Mouse (Mus musculus) midbrain, embryonic 14.5 days (tissue): ENCODE data around the gene Gm21985. TPM values are rescaled to one million over a fixed set of nuclear protein-coding genes. Genes with fewer than 3 reads are reported as not detected.

Experiments used
- ATAC-seq: fragments of 200-750 bp; cut with Nextera tagmentation; 2 replicates; pipeline ENCODE4 v1.8.0; 2017; ENCODE audit warnings: moderate number of reproducible peaks, moderate library complexity; ENCODE audit not compliant: low FRiP score, low TSS enrichment
- DNase-seq: peaks from one replicate; pipeline ENCODE4 v3.0.0-alpha.2; 2015
- H3K27ac ChIP-seq: fragments of 300-500 bp; sonication (generic); replicated peaks from 2 replicates; pipeline ENCODE4 v1.5.1; 2014; ENCODE audit warnings: mild to moderate bottlenecking, low read depth, low read length, moderate library complexity
- H3K27me3 ChIP-seq: fragments of 300-500 bp; sonication (generic); 2 replicates; pipeline ENCODE4 v1.6.1; 2014; ENCODE audit warnings: low read length, control low read depth, mixed read lengths; ENCODE audit not compliant: control insufficient read depth, insufficient read depth
- H3K36me3 ChIP-seq: fragments of 300-500 bp; sonication (generic); 2 replicates; pipeline ENCODE4 v1.6.1; 2014; ENCODE audit warnings: low read length, control low read depth; ENCODE audit not compliant: control insufficient read depth, insufficient read depth
- H3K4me1 ChIP-seq: fragments of 300-500 bp; sonication (generic); 2 replicates; pipeline ENCODE4 v1.6.1; 2014; ENCODE audit warnings: mild to moderate bottlenecking, antibody characterized with exemption, low read length, control low read depth; ENCODE audit not compliant: control insufficient read depth, insufficient read depth
- H3K4me2 ChIP-seq: fragments of 300-500 bp; sonication (generic); 2 replicates; pipeline ENCODE4 v1.6.1; 2014; ENCODE audit warnings: mild to moderate bottlenecking, low read length, moderate library complexity
- H3K4me3 ChIP-seq: fragments of 300-500 bp; sonication (generic); replicated peaks from 2 replicates; pipeline ENCODE4 v1.5.1; 2014; ENCODE audit warnings: low read depth, low read length
- H3K9ac ChIP-seq: fragments of 300-500 bp; sonication (generic); replicated peaks from 2 replicates; pipeline ENCODE4 v1.6.1; 2014; ENCODE audit warnings: mild to moderate bottlenecking, low read length, moderate library complexity
- H3K9me3 ChIP-seq: fragments of 300-500 bp; sonication (generic); 2 replicates; pipeline ENCODE4 v1.6.1; 2016; ENCODE audit warnings: low read length, control low read depth, mixed read lengths; ENCODE audit not compliant: control insufficient read depth
- WGBS: fragments of 180-500 bp; shearing (Covaris S2); extraction: QIAGEN DNeasy Blood & Tissue Kit; methylation state at CpG from one replicate; pipeline ENCODE4 v1.1.7; 2014; 5-methylcytosine and 5-hydroxymethylcytosine counted together
- polyA plus RNA-seq: library from polyadenylated mRNA; unstranded; fragments of >200 nt; fragmentation: Nextera tagmentation; extraction: Ambion mirVana; gene quantifications from 2 replicates; pipeline ENCODE4 v1.2.1, GENCODE M21; 2014

The Gm21985 gene
- polyA plus RNA-seq, 1 experiment from 2014 or later = not detected

GRCm38 (mm10) chr2:112337211-112337610, 71.1 kb downstream of the Gm21985 start:
- peaks cover 60% of the 10 kb centered on the region for H3K36me3 ChIP-seq
- no peak overlapping the region for H3K4me2 ChIP-seq
- H3K9ac ChIP-seq = no peak overlapping the region
- no peak overlapping the region for H3K4me3 ChIP-seq
- no peak for ATAC-seq
- H3K9me3 ChIP-seq = no peaks in the 10 kb centered on the region
- no peaks in the 10 kb centered on the region for H3K27me3 ChIP-seq
- no peak overlapping the region for H3K27ac ChIP-seq
- no peaks in the 10 kb centered on the region for H3K4me1 ChIP-seq
- no peak for DNase-seq
- WGBS = 96% methylated on average over 6 of the region's 6 CpGs

GRCm38 (mm10) chr2:112339736-112340135, 73.6 kb downstream of the Gm21985 start:
- DNase-seq (no peak), ATAC-seq (no peak)
- H3K9ac ChIP-seq = no peak overlapping the region
- H3K27me3 ChIP-seq = no peaks in the 10 kb centered on the region
- H3K9me3 ChIP-seq = no peaks in the 10 kb centered on the region
- H3K27ac ChIP-seq = no peak overlapping the region
- H3K4me3 ChIP-seq = no peak overlapping the region
- no peaks in the 10 kb centered on the region for H3K4me1 ChIP-seq
- H3K4me2 ChIP-seq = no peak overlapping the region
- H3K36me3 ChIP-seq = peaks cover 69% of the 10 kb centered on the region
- 93% methylated on average over 2 of the region's 2 CpGs for WGBS

GRCm38 (mm10) chr2:112341117-112341516, 75.0 kb downstream of the Gm21985 start:
- H3K4me2 ChIP-seq = no peak overlapping the region
- no peak overlapping the region for H3K9ac ChIP-seq
- no peaks in the 10 kb centered on the region for H3K4me1 ChIP-seq
- H3K36me3 ChIP-seq = peaks cover 63% of the 10 kb centered on the region
- WGBS = 76% methylated on average over 3 of the region's 3 CpGs
- H3K4me3 ChIP-seq = no peak overlapping the region
- DNase-seq (no peak), ATAC-seq (no peak)
- no peaks in the 10 kb centered on the region for H3K27me3 ChIP-seq
- no peaks in the 10 kb centered on the region for H3K9me3 ChIP-seq
- H3K27ac ChIP-seq = no peak overlapping the region

GRCm38 (mm10) chr2:112348246-112348645, 82.1 kb downstream of the Gm21985 start:
- peaks cover 66% of the 10 kb centered on the region for H3K36me3 ChIP-seq

GRCm38 (mm10) chr2:112353685-112354455, 87.8 kb downstream of the Gm21985 start:
- Histone ChIP-seq H3K36me3 (peaks cover 81% of the 10 kb centered on the region), H3K4me3 (no peak overlapping the region), H3K27me3 (no peaks in the 10 kb centered on the region), H3K9ac (no peak overlapping the region), H3K27ac (no peak overlapping the region), H3K4me1 (no peaks in the 10 kb centered on the region), H3K4me2 (no peak overlapping the region), H3K9me3 (no peaks in the 10 kb centered on the region)
- DNase-seq (no peak), ATAC-seq (no peak)
- 95% methylated on average over 7 of the region's 7 CpGs for WGBS

More at GRCm38 (mm10) chr2:112348246-112348645, 82.1 kb downstream of the Gm21985 start:
- WGBS = 95% methylated on average over 3 of the region's 3 CpGs
- H3K9me3 ChIP-seq = no peaks in the 10 kb centered on the region
- no peaks in the 10 kb centered on the region for H3K4me1 ChIP-seq
- ATAC-seq = no peak
- H3K4me2 ChIP-seq = no peak overlapping the region
- H3K9ac ChIP-seq = no peak overlapping the region
- no peak overlapping the region for H3K27ac ChIP-seq
- H3K4me3 ChIP-seq = no peak overlapping the region
- no peaks in the 10 kb centered on the region for H3K27me3 ChIP-seq
- DNase-seq = no peak

GRCm38 (mm10) chr2:112359611-112360010, 93.5 kb downstream of the Gm21985 start:
- H3K36me3 ChIP-seq = peaks cover 92% of the 10 kb centered on the region
- no peak overlapping the region for H3K4me2 ChIP-seq
- H3K9ac ChIP-seq = no peak overlapping the region
- no peaks in the 10 kb centered on the region for H3K27me3 ChIP-seq
- no peak for DNase-seq
- H3K4me3 ChIP-seq = no peak overlapping the region
- ATAC-seq = no peak
- WGBS = 88% methylated on average over 2 of the region's 2 CpGs
- no peak overlapping the region for H3K27ac ChIP-seq
- H3K4me1 ChIP-seq = no peaks in the 10 kb centered on the region
- no peaks in the 10 kb centered on the region for H3K9me3 ChIP-seq

GRCm38 (mm10) chr2:112360012-112360780, 94.1 kb downstream of the Gm21985 start:
- Histone ChIP-seq H3K9ac (no peak overlapping the region), H3K4me1 (no peaks in the 10 kb centered on the region), H3K36me3 (peaks cover 87% of the 10 kb centered on the region), H3K4me2 (no peak overlapping the region), H3K9me3 (no peaks in the 10 kb centered on the region), H3K4me3 (no peak overlapping the region), H3K27me3 (no peaks in the 10 kb centered on the region), H3K27ac (no peak overlapping the region)
- DNase-seq (no peak), ATAC-seq (no peak)
- 93% methylated on average over 12 of the region's 12 CpGs for WGBS

GRCm38 (mm10) chr2:112360781-112361169, 94.7 kb downstream of the Gm21985 start:
- H3K4me1 ChIP-seq = no peaks in the 10 kb centered on the region

More at GRCm38 (mm10) chr2:112360781-112361169, 94.7 kb downstream of the Gm21985 start:
- Histone ChIP-seq H3K27ac (no peak overlapping the region), H3K9ac (no peak overlapping the region), H3K36me3 (peaks cover 82% of the 10 kb centered on the region), H3K27me3 (no peaks in the 10 kb centered on the region), H3K4me2 (no peak overlapping the region), H3K4me3 (no peak overlapping the region), H3K9me3 (no peaks in the 10 kb centered on the region)
- WGBS = 83% methylated on average over 2 of the region's 2 CpGs
- DNase-seq (no peak), ATAC-seq (no peak)
